Mouse (Mus musculus): ENCODE measurements around the gene Grhl3. TPM values are rescaled to one million over a fixed set of nuclear protein-coding genes. Genes with fewer than 3 reads are reported as not detected.
"Not testable (repeated sequence)": the region's sequence is repeated elsewhere in the genome, so short reads cannot be mapped to it uniquely, and the experiment has no call there.

Gene Grhl3
- 0.38 TPM in 1 of 3 replicates, not detected in the others for total RNA-seq (2017)

DNA sequence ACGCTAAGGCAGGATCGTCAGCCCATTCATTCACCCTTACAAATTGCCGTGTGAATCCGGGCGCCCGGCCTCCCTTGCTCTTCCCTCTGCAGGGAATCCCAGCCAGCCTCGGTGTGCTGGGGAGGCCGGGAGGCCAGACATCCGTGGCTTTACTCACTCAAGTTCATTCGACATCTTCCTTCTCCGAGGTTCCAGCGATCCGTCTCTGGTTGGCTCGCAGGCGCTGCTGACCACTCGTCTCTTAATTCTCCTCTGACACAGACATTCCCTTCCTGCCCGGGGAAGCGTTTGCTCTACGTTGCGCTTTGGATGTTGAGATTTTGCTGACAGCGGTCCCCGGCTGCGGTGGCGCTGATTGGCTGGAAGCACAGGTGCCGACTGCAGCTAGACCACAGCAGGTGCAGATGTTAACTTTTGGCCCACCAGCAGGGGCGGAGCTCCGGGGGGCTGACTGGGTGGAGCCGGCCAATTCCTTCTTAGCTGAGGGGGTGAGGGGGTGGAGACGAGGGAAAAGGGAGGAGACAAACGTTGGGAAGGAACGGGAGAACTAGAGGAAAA lies at the start of gene Grhl3:
Grhl3 (minus strand) TSS at position 380 of the 558 bp plus-strand sequence.
- no peak for ATAC-seq (replicated peaks; ENCODE audit: insufficient number of reproducible peaks, low FRiP score, low TSS enrichment, poor library complexity, severe bottlenecking)

DNA sequence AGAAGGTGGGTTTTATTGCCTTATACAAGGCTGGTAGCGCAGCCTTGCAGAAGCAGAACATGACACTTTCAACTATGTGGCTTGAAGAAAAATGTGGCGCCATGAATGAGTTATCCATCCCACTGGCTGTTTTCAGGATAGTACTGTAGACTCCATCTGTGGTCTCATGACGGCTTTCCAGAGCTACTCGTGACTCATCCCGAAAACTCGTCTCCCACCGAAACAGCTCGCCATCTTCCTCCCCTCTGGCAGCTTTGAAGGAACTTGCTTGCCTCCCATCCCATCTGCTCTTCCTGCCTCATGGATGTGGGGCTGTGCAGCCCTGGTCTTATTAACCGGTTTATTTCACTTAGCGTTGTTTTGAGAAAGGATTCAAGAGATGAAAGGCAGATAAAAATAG lies 48.9 kb upstream of the Grhl3 start:
- ATAC-seq (replicated peaks; ENCODE audit: insufficient number of reproducible peaks, low FRiP score, low TSS enrichment, poor library complexity, severe bottlenecking): no peak

DNA sequence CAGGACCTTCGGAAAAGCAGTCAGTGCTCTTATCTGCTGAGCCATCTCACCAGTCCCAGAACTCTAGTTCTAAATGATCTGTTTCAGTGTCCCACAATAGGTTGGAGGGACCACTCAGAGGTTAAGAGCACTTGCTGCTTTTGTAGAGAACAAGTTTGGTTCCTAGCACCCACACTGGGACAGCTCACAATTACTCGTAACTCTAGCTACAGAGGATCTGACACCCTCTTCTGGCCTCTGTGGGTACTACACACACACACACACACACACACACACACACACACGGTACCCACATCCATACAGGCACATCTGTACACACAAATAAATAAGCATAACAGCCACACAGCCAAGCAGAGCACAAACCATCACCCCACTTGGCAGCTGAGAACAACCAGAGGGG lies 47.0 kb upstream of the Grhl3 start:
- no peak for ATAC-seq (replicated peaks; ENCODE audit: insufficient number of reproducible peaks, low FRiP score, low TSS enrichment, poor library complexity, severe bottlenecking)

DNA sequence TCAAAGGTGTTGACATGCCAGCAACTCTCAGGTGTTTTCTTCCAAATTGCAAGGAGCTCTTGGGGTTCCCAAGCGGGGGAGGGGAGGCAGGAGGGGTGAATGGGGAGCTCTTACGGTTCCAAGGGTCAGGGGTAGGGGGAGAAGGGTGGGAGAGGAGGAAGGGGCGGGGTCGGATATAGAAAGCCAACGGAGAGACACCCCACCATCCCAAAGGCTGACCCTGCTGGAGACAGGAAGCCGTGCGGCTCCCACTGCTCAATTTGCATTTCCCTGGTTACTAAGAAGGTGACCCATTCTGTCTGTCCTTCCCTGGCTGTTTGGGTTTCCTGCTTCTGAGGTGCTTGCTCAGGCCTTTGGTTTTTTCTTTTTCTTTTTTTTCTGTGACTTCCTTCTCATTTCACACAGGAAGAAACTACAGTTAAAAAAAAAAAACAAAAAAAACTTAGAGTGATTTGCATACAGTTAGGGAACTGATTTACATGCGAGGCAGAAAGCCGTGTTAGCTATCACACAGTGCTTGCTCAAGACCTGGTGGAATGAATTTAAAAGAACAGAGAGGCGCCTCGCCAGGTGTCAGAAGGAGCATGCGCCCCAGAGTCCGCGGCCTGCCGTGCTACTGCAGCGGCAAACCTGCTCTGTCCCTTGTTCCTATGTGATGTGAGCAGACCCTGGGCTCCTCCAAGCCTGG lies 44.5 kb upstream of the Grhl3 start:
- 0 out of 2 replicates have a peak, but pooled peaks have one; percentile 47 for ATAC-seq (replicated peaks; ENCODE audit: insufficient number of reproducible peaks, low FRiP score, low TSS enrichment, poor library complexity, severe bottlenecking)

DNA sequence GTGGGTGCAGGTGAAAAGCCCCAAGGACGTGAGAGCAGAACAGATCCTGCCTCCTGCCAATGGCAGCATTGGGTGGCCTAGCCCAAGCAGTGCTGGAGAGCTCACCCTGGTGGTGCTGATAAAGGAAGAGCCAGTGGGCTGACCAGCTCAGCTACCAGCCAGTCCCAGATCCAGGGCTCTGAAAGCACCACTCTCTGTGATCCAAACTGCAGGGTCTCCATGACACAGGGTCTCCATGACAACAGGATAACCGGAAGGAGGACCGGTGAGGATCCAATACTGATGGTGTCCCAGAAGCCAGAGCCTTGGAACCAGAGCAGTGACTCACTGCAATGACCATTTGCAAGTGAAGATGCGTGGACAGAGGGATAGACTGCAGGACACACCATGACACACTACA lies 43.6 kb upstream of the Grhl3 start:
- no peak for ATAC-seq (replicated peaks; ENCODE audit: insufficient number of reproducible peaks, low FRiP score, low TSS enrichment, poor library complexity, severe bottlenecking)

DNA sequence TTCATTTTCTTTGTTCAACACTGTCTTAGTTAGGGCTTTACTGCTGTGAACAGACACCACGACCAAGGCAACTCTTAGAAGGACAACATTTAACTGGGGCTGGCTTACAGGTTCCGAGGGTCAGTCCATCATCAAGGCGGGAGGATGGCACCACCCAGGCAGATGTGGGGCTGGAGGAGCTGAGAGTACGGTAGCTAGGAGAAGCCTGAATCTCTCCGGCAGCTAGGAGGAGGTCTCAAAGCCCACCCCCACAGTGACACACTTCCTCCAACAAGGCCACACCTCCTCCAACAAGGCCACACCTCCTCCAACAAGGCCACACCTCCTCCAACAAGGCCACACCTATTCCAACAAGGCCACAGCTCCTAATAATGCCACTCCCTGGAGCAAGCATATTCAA lies 41.9 kb upstream of the Grhl3 start:
- not testable (repeated sequence) for ATAC-seq (replicated peaks; ENCODE audit: insufficient number of reproducible peaks, low FRiP score, low TSS enrichment, poor library complexity, severe bottlenecking)

DNA sequence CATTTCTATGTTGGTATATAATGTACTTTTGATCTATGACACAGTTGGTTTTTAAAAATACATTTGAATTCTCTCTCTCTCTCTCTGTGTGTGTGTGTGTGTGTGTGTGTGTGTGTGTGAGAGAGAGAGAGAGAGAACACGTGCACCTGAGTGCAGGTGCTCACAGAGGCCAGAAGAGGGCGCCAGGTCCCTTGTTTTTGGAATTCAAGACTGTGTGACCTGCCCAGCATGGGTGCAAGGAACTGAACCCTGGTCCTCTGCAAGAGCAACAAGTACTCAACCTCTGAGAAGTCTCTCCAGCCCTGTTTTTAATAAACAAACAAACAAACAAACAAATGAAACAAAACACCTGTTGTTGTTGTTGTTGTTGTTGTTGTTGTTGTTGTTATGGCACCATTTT lies 36.6 kb upstream of the Grhl3 start:
- ATAC-seq (replicated peaks; ENCODE audit: insufficient number of reproducible peaks, low FRiP score, low TSS enrichment, poor library complexity, severe bottlenecking): no peak

DNA sequence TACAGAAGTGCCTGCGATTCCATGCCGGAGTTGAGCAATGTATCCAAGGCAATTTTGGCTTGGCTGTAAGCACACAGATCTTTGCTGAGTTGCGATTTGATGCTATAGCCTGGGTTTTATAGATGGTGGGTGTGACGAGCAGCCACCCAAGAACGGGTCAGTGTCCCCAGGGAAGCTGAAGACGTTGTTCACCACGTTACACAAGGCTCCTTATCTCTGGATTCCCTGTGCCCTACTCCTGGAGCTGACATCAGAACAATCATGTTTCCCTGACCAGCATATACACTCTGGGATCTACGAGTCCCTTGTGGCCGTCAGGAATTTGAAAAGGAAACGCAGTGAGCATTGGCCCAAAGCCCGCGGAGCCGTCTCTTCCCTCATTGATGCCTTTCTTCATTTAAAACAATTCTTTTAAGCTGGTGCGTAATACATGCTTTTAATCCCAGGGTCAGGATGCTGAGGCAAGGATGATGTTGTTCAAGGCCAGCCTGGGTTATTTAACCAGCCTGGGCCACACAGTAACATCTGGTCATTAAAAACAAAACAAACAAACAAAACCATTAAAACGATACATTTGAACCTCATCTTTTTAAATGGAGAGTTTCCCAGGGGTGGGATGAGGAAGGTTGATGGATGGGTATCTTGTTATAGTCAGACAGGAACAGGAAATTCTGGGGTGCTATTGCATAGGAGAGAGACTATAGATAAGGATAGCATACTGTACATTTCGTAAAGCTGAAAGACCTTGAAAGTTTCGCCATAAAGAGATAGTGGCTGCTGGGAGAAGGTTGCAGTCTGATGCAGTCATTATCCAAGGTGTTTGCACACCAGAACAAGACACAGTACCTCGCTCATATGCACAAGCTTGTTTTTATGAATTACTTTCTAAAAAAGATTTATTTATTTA lies 34.8 kb upstream of the Grhl3 start:
- ATAC-seq (replicated peaks; ENCODE audit: insufficient number of reproducible peaks, low FRiP score, low TSS enrichment, poor library complexity, severe bottlenecking): no peak

DNA sequence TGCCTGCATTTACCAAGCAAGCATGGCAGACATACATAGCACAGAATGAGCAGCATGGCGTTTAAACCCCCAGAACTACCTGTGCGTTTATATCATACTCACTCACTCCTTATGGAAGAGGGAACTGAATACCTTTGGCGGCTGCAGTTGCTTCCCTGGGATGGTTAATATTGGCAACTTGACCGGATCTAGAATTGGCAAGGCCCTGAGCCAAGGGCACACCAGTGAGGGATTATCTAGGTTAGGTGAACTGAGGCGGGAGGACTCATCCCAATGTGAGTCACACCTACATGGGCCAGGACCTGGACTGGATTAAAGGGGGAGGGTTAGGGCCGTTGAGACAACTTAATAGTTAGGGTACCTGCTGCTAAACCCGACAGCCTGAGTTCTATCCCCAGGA lies 32.8 kb upstream of the Grhl3 start:
- no peak for ATAC-seq (replicated peaks; ENCODE audit: insufficient number of reproducible peaks, low FRiP score, low TSS enrichment, poor library complexity, severe bottlenecking)

DNA sequence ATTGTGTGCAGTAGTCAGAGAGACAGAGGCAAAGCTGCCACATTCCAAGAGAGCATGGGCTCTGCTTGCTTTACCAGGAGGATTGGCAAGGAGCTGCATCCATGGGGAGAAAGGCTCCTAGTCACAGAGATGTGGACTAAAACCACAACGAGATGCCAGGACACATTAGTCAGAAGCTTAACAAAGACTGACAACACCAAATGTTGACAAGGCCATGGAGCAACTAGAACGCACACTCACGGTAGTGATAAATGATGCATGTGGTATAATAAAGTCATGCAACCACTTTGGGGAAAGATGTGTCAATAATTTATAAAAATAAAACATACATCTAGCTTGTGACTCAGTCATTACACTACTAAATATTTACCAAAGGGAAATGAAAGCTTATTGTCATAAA lies 28.1 kb upstream of the Grhl3 start:
- ATAC-seq (replicated peaks; ENCODE audit: insufficient number of reproducible peaks, low FRiP score, low TSS enrichment, poor library complexity, severe bottlenecking): no peak

DNA sequence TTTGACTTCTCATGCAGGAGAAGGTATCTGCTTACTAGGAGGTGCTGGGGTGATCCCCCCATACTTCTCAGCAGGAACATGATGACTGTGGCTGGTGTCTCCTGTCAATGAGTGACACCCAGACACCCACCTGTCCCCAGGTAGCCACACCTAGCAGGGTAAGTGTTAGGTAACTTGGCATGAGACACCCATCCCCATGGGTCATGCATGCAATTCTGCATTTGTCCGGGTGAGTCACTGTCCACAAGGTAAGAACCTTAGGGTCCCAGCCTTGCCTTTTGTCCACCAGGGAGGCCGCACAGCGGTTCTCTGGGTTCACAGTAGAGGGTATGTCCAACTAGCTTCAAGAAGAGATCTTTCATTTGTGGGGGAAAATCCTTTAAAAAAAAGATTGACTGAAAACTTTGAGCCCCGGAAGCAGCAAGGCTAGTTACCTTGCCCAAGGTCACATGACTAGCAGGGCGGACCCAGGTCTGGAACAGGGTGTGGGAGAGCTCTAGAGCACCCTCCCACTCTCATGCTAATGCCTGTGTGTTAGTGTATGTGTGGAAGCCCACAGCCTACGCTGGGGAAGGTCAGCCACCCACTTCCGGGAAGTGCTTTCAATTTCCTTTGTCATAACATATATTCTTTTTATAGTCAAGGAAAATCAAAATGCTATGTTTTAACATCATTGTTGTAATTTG lies 26.2 kb upstream of the Grhl3 start:
- ATAC-seq (replicated peaks; ENCODE audit: insufficient number of reproducible peaks, low FRiP score, low TSS enrichment, poor library complexity, severe bottlenecking): no peak

DNA sequence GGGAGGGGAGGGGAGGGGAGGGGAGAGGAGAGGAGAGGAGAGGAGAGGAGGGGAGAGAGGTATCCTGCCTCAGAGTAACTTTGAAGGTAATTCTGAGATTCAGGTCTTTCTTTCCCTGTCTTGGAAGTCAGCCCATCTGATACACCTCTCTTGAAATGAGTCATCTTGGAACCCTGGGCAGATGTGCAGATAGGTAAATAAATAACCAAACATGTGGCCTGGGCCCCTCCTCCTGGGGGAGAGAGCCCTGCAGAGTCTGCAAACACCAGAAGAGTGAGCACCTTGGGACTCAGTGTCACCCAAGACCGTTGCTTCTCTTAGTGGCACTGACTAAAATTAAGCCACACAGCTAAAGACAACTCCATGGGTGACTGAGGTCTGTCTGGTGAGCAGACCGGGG lies 25.6 kb upstream of the Grhl3 start:
- ATAC-seq (replicated peaks; ENCODE audit: insufficient number of reproducible peaks, low FRiP score, low TSS enrichment, poor library complexity, severe bottlenecking): no peak

DNA sequence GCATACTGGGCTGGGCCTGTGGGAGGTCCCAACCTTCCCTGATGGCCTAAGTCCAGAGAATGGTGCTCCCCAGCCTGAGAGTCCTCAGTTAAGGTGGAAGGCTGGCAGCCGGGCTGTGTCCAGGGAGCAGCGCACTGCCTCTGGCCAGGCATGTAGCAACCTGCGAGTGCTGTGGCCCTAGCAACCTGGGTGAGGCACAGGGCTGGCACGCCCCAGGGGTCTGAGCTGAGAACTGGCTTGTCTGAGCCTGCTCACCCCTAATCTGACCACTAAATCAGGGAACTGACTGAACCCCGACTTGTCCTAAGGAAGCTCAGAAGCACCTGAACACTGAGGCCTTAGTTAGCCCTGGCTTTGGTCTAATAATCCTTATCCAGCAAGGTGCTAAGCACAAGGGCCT lies 24.1 kb upstream of the Grhl3 start:
- ATAC-seq (replicated peaks; ENCODE audit: insufficient number of reproducible peaks, low FRiP score, low TSS enrichment, poor library complexity, severe bottlenecking): no peak

DNA sequence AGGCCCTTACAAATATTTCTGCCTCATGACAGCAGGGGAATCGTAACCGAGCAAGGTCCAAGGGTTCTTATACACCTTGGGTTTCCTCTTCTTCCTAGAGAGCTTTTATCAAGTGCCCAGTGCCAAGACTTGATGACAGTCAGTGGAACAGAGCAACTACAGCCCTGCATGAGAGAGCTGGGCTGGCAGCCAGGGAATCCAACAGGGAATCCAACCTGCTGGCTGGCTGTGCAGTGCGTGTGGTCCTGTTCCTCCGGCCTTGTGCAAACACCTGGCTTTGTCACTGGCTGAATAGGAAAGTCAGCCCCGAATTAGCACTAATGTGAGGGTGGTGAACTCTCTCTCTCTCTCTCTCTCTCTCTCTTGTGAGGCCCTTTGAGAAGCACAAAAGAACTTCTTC lies 22.5 kb upstream of the Grhl3 start:
- no peak for ATAC-seq (replicated peaks; ENCODE audit: insufficient number of reproducible peaks, low FRiP score, low TSS enrichment, poor library complexity, severe bottlenecking)

DNA sequence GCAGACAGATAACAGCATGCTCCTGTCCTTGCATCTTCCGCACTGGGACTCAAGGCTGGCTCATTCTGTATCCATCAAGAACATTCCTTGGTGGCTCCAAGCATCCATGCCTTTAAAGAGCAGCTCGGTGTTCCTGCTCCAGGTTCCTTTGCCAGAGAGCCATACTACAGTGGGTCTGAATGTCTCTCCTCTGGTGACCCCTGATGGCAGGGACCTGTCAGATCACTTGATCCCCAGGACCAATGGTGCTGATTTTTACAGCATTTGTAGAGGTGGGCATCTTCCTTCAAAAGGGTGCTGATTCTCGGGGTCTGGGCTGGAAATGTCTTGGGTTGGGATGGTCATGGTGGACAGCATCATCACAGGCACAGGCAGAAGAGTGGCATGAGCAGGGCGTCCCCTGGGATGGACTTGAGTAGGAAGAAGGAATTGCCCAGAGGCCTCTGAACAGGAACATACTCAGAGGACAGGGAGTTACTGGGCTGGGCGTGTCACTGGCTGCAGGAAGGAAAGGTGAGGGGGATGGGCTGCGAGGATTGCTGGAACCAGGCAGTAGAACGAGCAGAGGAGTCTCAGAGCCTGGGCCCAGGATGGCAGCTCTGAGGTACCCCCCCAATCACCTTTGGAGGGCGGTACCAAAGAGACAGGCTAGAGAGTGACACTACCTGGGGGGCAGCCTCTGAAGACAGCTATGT lies 18.3 kb upstream of the Grhl3 start:
- no peak for ATAC-seq (replicated peaks; ENCODE audit: insufficient number of reproducible peaks, low FRiP score, low TSS enrichment, poor library complexity, severe bottlenecking)

DNA sequence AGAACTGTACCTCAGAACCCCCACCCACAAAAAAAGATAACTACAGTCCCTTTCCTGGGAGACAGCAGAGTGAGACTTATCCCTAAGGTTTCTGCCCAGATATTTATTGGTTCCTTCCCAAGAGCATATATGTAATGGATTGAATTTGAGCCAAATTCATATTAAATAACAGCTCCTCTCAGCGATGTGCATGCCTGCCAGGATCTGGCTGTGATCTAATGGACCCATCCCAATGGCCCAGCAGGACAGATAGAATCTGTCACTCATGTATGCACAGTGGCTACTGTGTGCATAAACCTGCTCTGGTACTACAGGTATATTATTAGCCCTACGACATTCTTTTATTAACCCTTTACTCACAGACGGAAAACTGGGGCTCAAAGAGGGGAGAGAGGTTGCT lies 17.7 kb upstream of the Grhl3 start:
- no peak for ATAC-seq (replicated peaks; ENCODE audit: insufficient number of reproducible peaks, low FRiP score, low TSS enrichment, poor library complexity, severe bottlenecking)

DNA sequence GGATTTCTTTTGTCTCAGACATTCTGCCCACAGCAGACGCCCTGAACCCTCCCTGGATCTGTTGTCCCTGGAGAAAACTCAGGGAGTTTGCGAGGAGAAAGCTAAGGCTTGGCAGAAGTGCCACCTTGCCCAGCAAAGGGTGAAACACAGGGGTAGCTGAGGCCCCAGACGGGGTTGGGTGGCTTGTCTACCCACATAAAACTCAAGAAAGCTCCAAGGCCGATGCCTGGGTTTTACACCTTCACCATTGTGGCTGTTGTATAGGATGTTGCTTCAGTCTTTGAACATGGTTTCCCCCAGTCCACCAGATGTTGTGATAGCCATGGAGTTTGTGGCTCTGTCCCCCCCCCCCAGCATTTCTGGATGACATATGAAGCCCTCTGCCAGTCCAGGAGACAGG lies 11.4 kb upstream of the Grhl3 start:
- ATAC-seq (replicated peaks; ENCODE audit: insufficient number of reproducible peaks, low FRiP score, low TSS enrichment, poor library complexity, severe bottlenecking): no peak

DNA sequence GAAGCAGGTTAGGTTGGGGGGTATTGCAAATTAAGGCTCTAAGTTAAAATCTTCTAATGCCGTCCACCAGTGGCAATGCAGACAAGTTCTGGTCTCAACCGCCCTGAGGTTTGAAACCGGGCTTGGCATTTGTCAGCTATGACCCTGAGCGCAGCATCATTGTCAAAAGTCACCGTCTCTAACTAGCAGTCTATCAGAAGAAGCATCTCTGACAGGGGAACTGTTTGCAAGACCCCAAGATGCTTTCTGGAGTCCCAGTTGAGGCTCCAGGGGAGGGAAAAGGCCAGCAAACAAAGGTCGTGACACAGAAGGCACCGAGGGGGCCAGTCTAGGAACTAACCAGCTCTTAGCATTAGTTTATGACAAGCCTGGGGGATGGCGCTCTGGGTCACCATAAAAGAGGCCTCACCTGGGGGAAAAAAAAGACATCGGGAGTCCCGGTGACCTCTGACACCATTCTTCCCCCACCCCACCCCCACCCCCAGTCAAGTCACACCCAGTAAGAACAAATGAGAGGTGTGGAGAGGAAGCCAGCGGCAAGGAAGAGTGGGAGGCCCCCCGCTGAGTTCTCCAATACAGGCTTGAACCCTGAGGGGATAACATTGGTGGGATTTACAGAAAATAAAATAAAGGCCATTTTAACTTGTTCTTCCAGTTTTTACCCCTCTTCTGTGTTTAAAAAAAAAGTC lies 7.9 kb upstream of the Grhl3 start:
- ATAC-seq (replicated peaks; ENCODE audit: insufficient number of reproducible peaks, low FRiP score, low TSS enrichment, poor library complexity, severe bottlenecking): no peak

Measured in monocyte, adult 5-6 weeks (primary cell).